Mouse (Mus musculus): ENCODE measurements around the gene Foxo4.

Gene Foxo4

GRCm38 (mm10) chrX:101253952-101254729 lies at the start of gene Foxo4:
Gene Foxo4, plus strand, starts transcription at chrX:101254528.
- ATAC-seq (ENCODE audit: low TSS enrichment), result peak; percentile 99

- ATAC-seq (ENCODE audit: low TSS enrichment), result peak; percentile 96
Measured at GRCm38 (mm10) chrX:101221834-101222795, 32.2 kb upstream of the Foxo4 start, which contains the start of gene Snx12. Gene Snx12, minus strand, starts transcription at chrX:101222563.

- ATAC-seq (ENCODE audit: low TSS enrichment), result no peak
Measured at GRCm38 (mm10) chrX:101222796-101223162, 31.5 kb upstream of the Foxo4 start.

- no peak for ATAC-seq (ENCODE audit: low TSS enrichment)
Measured at GRCm38 (mm10) chrX:101245011-101245410, 9.3 kb upstream of the Foxo4 start.

- no peak for ATAC-seq (ENCODE audit: low TSS enrichment)
Measured at GRCm38 (mm10) chrX:101254740-101255139, 412 bp downstream of the Foxo4 start.

- no peak for ATAC-seq (ENCODE audit: low TSS enrichment)
Measured at GRCm38 (mm10) chrX:101256603-101257002, 2.3 kb downstream of the Foxo4 start.

GRCm38 (mm10) chrX:101260441-101261325 lies 6.4 kb downstream of the Foxo4 start:
- ATAC-seq (ENCODE audit: low TSS enrichment), result no peak

GRCm38 (mm10) chrX:101263892-101264291 lies 9.6 kb downstream of the Foxo4 start, which contains the start of gene Gm614:
Gene Gm614, minus strand, starts transcription at chrX:101263992.
- no peak for ATAC-seq (ENCODE audit: low TSS enrichment)

- no peak for ATAC-seq (ENCODE audit: low TSS enrichment)
Measured at GRCm38 (mm10) chrX:101266631-101267030, 12.3 kb downstream of the Foxo4 start.

DNA sequence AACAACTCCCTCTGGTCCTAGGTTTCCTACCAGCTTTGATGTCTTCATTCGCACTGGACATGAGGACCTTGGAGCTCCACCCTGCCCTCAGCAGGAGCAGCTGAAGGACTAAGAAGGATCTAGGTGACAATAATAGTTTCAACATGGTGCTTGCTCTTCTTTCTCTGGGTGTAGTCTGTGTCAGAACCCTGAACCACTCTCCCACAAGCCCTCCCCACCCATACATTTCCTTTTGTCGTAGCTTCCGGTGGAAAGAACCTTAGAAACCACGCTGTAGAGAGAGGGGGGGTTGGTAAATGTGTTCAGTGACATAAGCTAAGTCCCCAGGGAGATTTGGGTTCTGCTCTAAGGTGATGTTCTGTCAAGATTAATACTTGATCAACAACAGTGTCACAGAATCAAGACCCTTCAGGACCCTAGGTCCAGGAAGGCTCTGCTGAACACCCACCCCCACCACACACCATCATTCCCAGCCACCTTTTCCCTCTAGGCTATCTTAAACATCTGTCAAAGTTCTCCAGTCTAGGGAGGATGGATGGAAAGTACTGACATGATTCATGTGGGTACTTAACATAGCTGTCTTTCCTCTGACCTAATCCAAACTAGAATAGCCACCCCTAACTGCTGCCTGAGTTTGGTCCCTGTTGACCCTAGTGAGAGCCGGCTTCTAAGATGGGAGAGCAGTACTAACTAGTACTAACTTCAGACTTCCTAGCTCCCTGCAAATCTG lies 13.9 kb downstream of the Foxo4 start, which contains the start of gene Il2rg:
Gene Il2rg (minus strand): TSS at position 231 of the 730 bp plus-strand sequence.
- no peak for ATAC-seq (ENCODE audit: low TSS enrichment)

DNA sequence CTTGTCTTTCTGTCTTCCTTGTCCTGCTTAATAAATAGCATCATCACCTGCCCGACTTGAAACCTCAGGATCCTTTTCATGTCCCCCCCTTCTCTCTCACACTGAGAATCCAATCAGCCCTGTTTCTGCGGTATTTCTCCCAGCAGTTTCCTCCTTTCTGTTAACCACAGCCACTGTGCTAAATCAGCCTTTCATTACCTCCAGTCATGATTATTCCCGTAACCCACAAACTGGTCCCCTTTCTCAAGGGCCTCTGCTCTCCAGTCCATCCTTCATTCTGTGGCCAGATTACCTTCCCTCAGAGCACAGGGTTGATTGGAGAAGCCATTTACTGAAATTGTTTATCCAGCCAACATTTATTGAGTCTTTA lies 14.4 kb downstream of the Foxo4 start, which contains the start of gene Gm20489:
Gene Gm20489 (minus strand): TSS at position 269 of the 370 bp plus-strand sequence.
- ATAC-seq (ENCODE audit: low TSS enrichment), result no peak

- ATAC-seq (ENCODE audit: low TSS enrichment), result no peak
Measured at GRCm38 (mm10) chrX:101273410-101273809, 19.1 kb downstream of the Foxo4 start.

DNA sequence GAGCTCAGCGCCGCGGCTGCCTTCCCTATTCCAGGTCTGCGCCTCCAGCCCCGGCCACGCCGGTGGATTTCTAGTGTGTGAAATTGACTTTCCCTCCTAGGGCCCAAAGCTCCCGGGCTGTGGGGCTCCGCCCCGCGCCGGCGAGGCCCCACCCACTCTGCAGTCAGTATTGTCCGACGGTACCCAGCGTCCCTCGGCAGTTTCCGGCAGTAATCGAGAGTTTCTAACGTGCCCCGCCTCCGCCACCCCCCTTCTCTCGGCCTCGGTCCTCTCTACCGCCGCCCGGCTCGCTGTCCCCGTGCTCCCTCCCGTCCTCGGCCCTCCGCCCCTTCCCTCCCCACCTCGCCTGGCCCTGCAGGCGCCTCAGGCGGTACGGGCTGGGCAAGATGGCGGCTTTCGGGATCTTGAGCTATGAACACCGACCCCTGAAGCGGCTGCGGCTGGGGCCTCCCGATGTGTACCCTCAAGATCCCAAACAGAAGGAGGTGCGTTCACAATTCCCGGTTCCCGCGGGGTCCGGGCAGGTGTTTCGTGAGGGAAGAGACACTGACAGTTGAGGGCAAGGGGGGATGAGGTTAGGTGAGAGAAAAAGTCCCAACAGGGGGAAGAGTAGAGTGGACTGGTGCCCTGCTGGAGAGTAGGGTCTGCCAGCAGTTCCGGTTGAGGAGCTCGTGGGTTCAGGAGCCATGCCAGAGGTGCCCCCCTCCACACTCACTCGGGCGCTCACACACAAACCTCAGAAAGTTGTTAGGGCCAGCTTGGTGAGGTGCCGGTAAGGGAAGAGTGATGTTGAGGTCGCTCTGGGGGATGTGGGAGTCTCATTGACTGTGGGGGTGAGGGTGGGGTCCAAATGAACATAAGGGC lies 19.8 kb downstream of the Foxo4 start, which contains the start of gene Med12:
Gene Med12 (plus strand): TSS at position 156 of the 864 bp plus-strand sequence.
- ATAC-seq (ENCODE audit: low TSS enrichment), result peak; percentile 98

DNA sequence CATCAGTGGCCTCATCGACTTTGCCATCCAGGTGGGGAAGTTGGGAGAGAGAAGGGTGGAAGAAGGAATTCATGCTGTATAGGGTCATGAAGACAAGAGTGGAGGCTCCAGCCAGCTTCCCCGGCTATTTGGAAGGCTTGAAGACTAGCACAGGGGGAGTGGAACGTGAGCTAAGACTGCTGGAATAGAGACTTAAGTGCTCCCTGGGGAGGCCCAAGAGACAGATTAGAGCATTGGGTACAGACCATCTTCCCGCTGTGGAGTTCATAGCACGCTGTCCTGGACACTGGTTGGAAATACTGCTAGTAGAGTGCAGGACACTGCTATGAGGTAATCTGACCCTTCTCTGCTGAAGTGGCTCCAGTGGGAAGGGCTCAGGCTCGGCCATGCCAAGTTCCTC lies 28.5 kb downstream of the Foxo4 start:
- ATAC-seq (ENCODE audit: low TSS enrichment), result no peak

GRCm38 (mm10) chrX:101285534-101285933 lies 31.2 kb downstream of the Foxo4 start:
- peak; percentile 76 for ATAC-seq (ENCODE audit: low TSS enrichment)

DNA sequence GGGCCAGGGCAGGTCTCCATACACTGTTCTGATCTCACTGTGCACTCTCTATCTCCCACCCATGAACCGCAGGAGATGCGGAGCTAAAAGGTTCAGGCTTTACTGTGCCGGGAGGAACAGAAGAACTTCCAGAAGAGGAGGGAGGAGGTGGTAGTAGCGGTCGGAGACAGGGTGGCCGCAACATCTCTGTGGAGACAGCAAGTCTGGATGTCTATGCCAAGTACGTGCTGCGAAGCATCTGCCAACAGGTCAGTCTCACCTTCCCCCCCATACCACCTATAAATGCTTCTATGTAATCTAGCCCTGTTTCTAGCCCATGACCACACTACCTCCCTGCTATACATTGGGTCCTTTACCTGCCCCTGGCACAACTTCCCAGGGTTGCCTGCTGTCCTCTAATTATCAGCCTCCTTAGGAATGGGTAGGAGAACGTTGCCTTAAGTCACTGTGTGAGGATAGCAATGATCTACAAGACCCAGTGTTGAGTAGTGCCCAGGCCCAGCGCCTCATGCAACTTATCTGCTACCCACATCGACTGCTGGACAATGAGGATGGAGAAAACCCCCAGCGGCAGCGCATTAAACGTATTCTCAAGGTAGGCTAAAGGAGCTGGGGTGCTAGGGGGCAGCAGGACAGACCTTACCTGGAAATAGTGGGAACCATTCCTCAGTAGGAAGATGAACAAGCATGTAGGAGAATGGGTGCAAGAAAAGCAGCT lies 31.8 kb downstream of the Foxo4 start:
- no peak for ATAC-seq (ENCODE audit: low TSS enrichment)

DNA sequence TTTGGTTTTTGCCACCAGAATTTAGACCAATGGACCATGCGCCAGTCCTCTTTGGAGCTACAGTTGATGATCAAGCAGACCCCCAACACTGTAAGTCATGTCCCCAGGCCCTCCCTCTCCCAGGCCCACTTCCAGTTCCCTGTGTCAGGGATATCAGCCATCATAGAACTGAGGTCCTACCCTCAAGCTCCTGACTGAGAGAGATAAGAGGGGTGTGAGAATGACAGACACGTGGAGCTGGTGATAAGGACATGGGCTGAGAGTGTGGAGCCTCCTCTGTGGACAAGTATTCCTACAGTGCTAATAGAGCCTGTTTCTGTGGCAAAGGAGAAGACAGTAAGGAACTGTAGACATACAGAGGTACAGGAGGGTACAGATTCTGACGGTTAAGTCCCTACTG lies 33.2 kb downstream of the Foxo4 start:
- ATAC-seq (ENCODE audit: low TSS enrichment), result no peak

DNA sequence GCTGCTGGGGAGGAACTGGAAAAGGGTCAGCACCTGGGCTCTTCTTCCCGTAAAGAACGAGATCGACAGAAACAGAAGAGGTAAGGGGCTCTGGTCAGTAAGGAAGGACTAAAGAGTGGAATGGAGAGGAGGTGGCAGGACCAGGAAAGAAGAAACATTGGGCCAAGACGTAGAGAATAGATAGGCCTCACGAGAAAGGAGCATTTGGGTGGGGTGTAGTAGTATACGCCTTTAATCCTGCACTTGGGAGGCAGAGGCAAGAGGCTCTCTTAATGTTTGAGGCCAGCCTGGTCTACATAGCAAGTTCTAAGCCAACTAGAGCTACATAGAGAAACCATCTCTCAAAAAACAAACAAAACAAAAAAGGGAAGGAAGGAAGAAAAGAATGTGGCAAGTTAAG lies 34.1 kb downstream of the Foxo4 start:
- no peak for ATAC-seq (ENCODE audit: low TSS enrichment)

DNA sequence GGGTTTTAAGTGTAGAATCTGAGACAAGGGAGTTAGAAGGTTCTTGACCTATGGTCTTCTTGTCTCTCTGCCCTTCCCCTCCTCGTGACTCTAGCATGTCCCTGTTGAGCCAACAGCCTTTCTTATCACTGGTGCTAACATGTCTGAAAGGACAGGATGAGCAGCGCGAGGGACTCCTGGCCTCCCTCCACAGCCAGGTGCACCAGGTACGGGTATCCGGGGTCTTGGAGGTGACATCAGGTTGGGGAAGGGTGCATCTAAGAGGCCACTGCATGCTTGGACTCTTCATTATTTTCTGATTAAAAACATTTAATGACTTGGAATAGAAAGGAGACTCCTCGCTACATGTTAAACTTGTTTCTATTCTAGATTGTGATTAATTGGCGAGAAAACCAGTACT lies 34.7 kb downstream of the Foxo4 start:
- ATAC-seq (ENCODE audit: low TSS enrichment), result no peak

Data from frontal cortex, adult (tissue).